In genomic region chr17:57290671-57291055, GRCm38 (mm10) we compare ENCODE assay signal across 13 mouse cellular contexts. TPM values are rescaled to one million over a fixed set of nuclear protein-coding genes. Genes with fewer than 3 reads are reported as not detected.
DNase-seq lines count a peak whose midpoint lies in the region; ATAC-seq and TF ChIP-seq lines count a peak whose summit lies in the region.
"Had no signal": no experiment of that assay in that cellular context is flagged by ENCODE, and none has a peak within 500 bp of the region (broad histone marks: within the 10 kb centered on the region; RNA-seq: fewer than 3 reads in every experiment).

No protein-coding gene starts in this region.

- no peak for TF ChIP-seq CTCF in stomach, postnatal 0 days (IDR thresholded peaks at IDR 0.05; ENCODE audit: low read depth)
- TF ChIP-seq CTCF in liver, embryonic 14.5 days (IDR thresholded peaks at IDR 0.05; ENCODE audit: low read depth), result no peak

- DNase-seq in heart, adult 8-10 months (ENCODE audit: low spot score), result no peak
- no peak for DNase-seq in stomach, postnatal 0 days (ENCODE audit: low spot score)
- DNase-seq in liver, embryonic 14.5 days (ENCODE audit: low read depth in 3 of 3, low spot score in 3 of 3), result peak in 1 of 3 experiments; percentile 38
- peak; percentile 73 for DNase-seq in splenic B cell, adult 2 months (ENCODE audit: low read depth, low spot score)
- DNase-seq in layer of hippocampus, postnatal 36 days, result no peak
- no peak for DNase-seq in thymus, postnatal 0 days (ENCODE audit: low spot score)
- DNase-seq: cerebellum, adult 18-20 months; kidney, postnatal 14 days had no signal

- WGBS in heart, embryonic 13.5 days, result 54% methylated on average over 7 of the region's 7 CpGs
- 81% methylated on average over 7 of the region's 7 CpGs for WGBS in stomach, embryonic 16.5 days
- WGBS in stomach, postnatal 0 days, result 78% methylated on average over 7 of the region's 7 CpGs
- WGBS in liver, embryonic 14.5 days (ENCODE audit: insufficient replicate concordance), result 14% methylated on average over 7 of the region's 7 CpGs

- H3K4me3 ChIP-seq in heart, embryonic 13.5 days, result no peak overlapping the region
- H3K4me3 ChIP-seq in stomach, embryonic 16.5 days (replicated peaks; ENCODE audit: low read length), result no peak overlapping the region
- H3K4me3 ChIP-seq in stomach, postnatal 0 days (ENCODE audit: low read depth, low read length), result no peak overlapping the region
- H3K4me3 ChIP-seq in liver, embryonic 14.5 days (ENCODE audit: insufficient read depth in 1 of 2, low read depth in 2 of 2, low read length in 2 of 2), result no peak overlapping the region
- H3K4me3 ChIP-seq: hindbrain, embryonic 12.5 days; midbrain, embryonic 15.5 days; stomach, embryonic 15.5 days had no signal

- no peaks in the 10 kb centered on the region for H3K27me3 ChIP-seq in heart, embryonic 13.5 days (replicated peaks)
- H3K27me3 ChIP-seq in stomach, embryonic 16.5 days (ENCODE audit: control insufficient read depth, insufficient read depth, low read length), result no peaks in the 10 kb centered on the region
- no peaks in the 10 kb centered on the region for H3K27me3 ChIP-seq in stomach, postnatal 0 days (ENCODE audit: control insufficient read depth, insufficient read depth, low read length)
- no peaks in the 10 kb centered on the region for H3K27me3 ChIP-seq in liver, embryonic 14.5 days (ENCODE audit: control insufficient read depth, insufficient read depth, low read length)
- H3K27me3 ChIP-seq in splenic B cell, adult 2 months (ENCODE audit: control insufficient read depth, insufficient read depth, low read length, poor library complexity, severe bottlenecking), result no peaks in the 10 kb centered on the region
- H3K27me3 ChIP-seq: hindbrain, embryonic 12.5 days; midbrain, embryonic 15.5 days; stomach, embryonic 15.5 days had no signal

- TF ChIP-seq EP300 in stomach, postnatal 0 days (optimal IDR thresholded peaks at IDR 0.05), result no peak
- no peak for TF ChIP-seq EP300 in liver, embryonic 14.5 days (IDR thresholded peaks at IDR 0.05; ENCODE audit: low read depth)

- no peaks in the 10 kb centered on the region for H3K9me3 ChIP-seq in heart, embryonic 13.5 days
- 0 out of 2 replicates have a peak, but pooled peaks cover 5% of the 10 kb centered on the region for H3K9me3 ChIP-seq in stomach, embryonic 16.5 days (replicated peaks; ENCODE audit: control insufficient read depth, low read length)
- H3K9me3 ChIP-seq in stomach, postnatal 0 days (ENCODE audit: control insufficient read depth, low read length), result no peaks in the 10 kb centered on the region
- H3K9me3 ChIP-seq in liver, embryonic 14.5 days (ENCODE audit: control insufficient read depth, low read length), result no peaks in the 10 kb centered on the region
- H3K9me3 ChIP-seq: hindbrain, embryonic 12.5 days; midbrain, embryonic 15.5 days; stomach, embryonic 15.5 days had no signal

- peak overlapping the region; percentile 68 for H3K27ac ChIP-seq in heart, embryonic 13.5 days (replicated peaks)
- 0 out of 2 replicates have a peak overlapping the region, but pooled peaks have one; percentile 8 for H3K27ac ChIP-seq in stomach, embryonic 16.5 days (ENCODE audit: low read length)
- no peak overlapping the region for H3K27ac ChIP-seq in stomach, postnatal 0 days (replicated peaks)
- no peak overlapping the region for H3K27ac ChIP-seq in liver, embryonic 14.5 days
- H3K27ac ChIP-seq: hindbrain, embryonic 12.5 days; midbrain, embryonic 15.5 days; stomach, embryonic 15.5 days had no signal

- H3K4me2 ChIP-seq in heart, embryonic 13.5 days, result no peak overlapping the region
- H3K4me2 ChIP-seq in stomach, embryonic 16.5 days (ENCODE audit: low read depth, low read length), result no peak overlapping the region
- H3K4me2 ChIP-seq in stomach, postnatal 0 days (replicated peaks; ENCODE audit: low read depth), result no peak overlapping the region
- H3K4me2 ChIP-seq in liver, embryonic 14.5 days (ENCODE audit: low read depth), result peak overlapping the region; percentile 1; the same call in 1 of the 2 replicates
- H3K4me2 ChIP-seq: hindbrain, embryonic 12.5 days; midbrain, embryonic 15.5 days; stomach, embryonic 15.5 days had no signal

- H3K36me3 ChIP-seq in heart, embryonic 13.5 days, result no peaks in the 10 kb centered on the region
- H3K36me3 ChIP-seq in stomach, embryonic 16.5 days (ENCODE audit: control insufficient read depth, insufficient read depth, low read length), result no peaks in the 10 kb centered on the region
- no peaks in the 10 kb centered on the region for H3K36me3 ChIP-seq in stomach, postnatal 0 days (ENCODE audit: control insufficient read depth, insufficient read depth, low read length)
- no peaks in the 10 kb centered on the region for H3K36me3 ChIP-seq in liver, embryonic 14.5 days (replicated peaks; ENCODE audit: control insufficient read depth, insufficient read depth, low read depth)
- peaks cover 4% of the 10 kb centered on the region for H3K36me3 ChIP-seq in splenic B cell, adult 2 months (ENCODE audit: control insufficient read depth, insufficient read depth, low read length, poor library complexity, severe bottlenecking)
- H3K36me3 ChIP-seq: hindbrain, embryonic 12.5 days; midbrain, embryonic 15.5 days; stomach, embryonic 15.5 days had no signal

- peaks cover 2% of the 10 kb centered on the region for H3K4me1 ChIP-seq in heart, embryonic 13.5 days
- H3K4me1 ChIP-seq in stomach, embryonic 16.5 days (ENCODE audit: control insufficient read depth, insufficient read depth, low read length), result no peaks in the 10 kb centered on the region
- no peaks in the 10 kb centered on the region for H3K4me1 ChIP-seq in stomach, postnatal 0 days (replicated peaks; ENCODE audit: control insufficient read depth, insufficient read depth)
- peaks cover 0 to 9% of the 10 kb centered on the region in 2 experiments; a peak in 2 of 4 replicates for H3K4me1 ChIP-seq in liver, embryonic 14.5 days (replicated peaks; ENCODE audit: control insufficient read depth in 2 of 2, insufficient read depth in 2 of 2, low read length in 1 of 2)
- H3K4me1 ChIP-seq: hindbrain, embryonic 12.5 days; midbrain, embryonic 15.5 days; stomach, embryonic 15.5 days had no signal

- no peak overlapping the region for H3K9ac ChIP-seq in heart, embryonic 13.5 days
- no peak overlapping the region for H3K9ac ChIP-seq in stomach, embryonic 16.5 days (ENCODE audit: low read length)
- H3K9ac ChIP-seq in stomach, postnatal 0 days (ENCODE audit: low read length), result no peak overlapping the region
- no peak overlapping the region for H3K9ac ChIP-seq in liver, embryonic 14.5 days (replicated peaks)
- H3K9ac ChIP-seq: hindbrain, embryonic 12.5 days; midbrain, embryonic 15.5 days; stomach, embryonic 15.5 days had no signal

- ATAC-seq in heart, embryonic 13.5 days (ENCODE audit: extremely low read depth, insufficient number of reproducible peaks, low FRiP score, low TSS enrichment), result no peak
- ATAC-seq in stomach, embryonic 16.5 days (ENCODE audit: insufficient read depth, low FRiP score), result no peak
- ATAC-seq in stomach, postnatal 0 days (ENCODE audit: low FRiP score, low TSS enrichment), result no peak
- peak; percentile 34 for ATAC-seq in liver, embryonic 14.5 days (ENCODE audit: insufficient read depth)
- ATAC-seq: midbrain, embryonic 15.5 days had no signal

RNA-seq across cellular contexts. Expression of gene Vav1, which starts 11.8 kb away (rescaled TPM):
- 1.8 and 2.4 TPM in 2 replicates for polyA plus RNA-seq in heart, embryonic 13.5 days (2015; fragmentation: Nextera tagmentation; extraction: Ambion mirVana)
- total RNA-seq in heart, adult 8-10 months (2022), result 1 to 10 TPM; 1.1 to 1.9 (median 1.4) TPM
- 3.9 and 5.8 TPM in 2 replicates for polyA plus RNA-seq in stomach, embryonic 16.5 days (2015; fragmentation: Nextera tagmentation; extraction: Ambion mirVana)
- polyA plus RNA-seq in stomach, postnatal 0 days (2015; fragmentation: Nextera tagmentation; extraction: Ambion mirVana), result 1.4 and 1.6 TPM in 2 replicates
- 4.6 and 6.9 TPM in 2 replicates for polyA plus RNA-seq in liver, embryonic 14.5 days (2012; rRNA removed)
- 10.7 and 11.0 TPM in 2 replicates for polyA plus RNA-seq in liver, embryonic 14.5 days (2014; fragmentation: Nextera tagmentation; extraction: Ambion mirVana)
- 1 to 10 TPM; 3.0 to 3.7 TPM for total RNA-seq in layer of hippocampus, postnatal 36 days (2021)
- 131 and 133 TPM in 2 replicates for polyA plus RNA-seq in thymus, postnatal 0 days (2015; fragmentation: Nextera tagmentation; extraction: Ambion mirVana)

RNA-seq across cellular contexts. Expression of gene Trip10, which starts 41.4 kb away (rescaled TPM):
- polyA plus RNA-seq in heart, embryonic 13.5 days (2015; fragmentation: Nextera tagmentation; extraction: Ambion mirVana), result 35.2 and 39.7 TPM in 2 replicates
- 100 to 1,000 TPM; 117 to 154 (median 134) TPM for total RNA-seq in heart, adult 8-10 months (2022)
- 45.4 and 46.9 TPM in 2 replicates for polyA plus RNA-seq in stomach, embryonic 16.5 days (2015; fragmentation: Nextera tagmentation; extraction: Ambion mirVana)
- 27.5 and 29.9 TPM in 2 replicates for polyA plus RNA-seq in stomach, postnatal 0 days (2015; fragmentation: Nextera tagmentation; extraction: Ambion mirVana)
- polyA plus RNA-seq in liver, embryonic 14.5 days (2012; rRNA removed), result 4.4 and 6.6 TPM in 2 replicates
- polyA plus RNA-seq in liver, embryonic 14.5 days (2014; fragmentation: Nextera tagmentation; extraction: Ambion mirVana), result 5.5 and 6.0 TPM in 2 replicates
- total RNA-seq in layer of hippocampus, postnatal 36 days (2021), result 1 to 10 TPM; 7.9 to 8.2 TPM
- 15.7 and 18.2 TPM in 2 replicates for polyA plus RNA-seq in thymus, postnatal 0 days (2015; fragmentation: Nextera tagmentation; extraction: Ambion mirVana)

RNA-seq across cellular contexts. Expression of gene Gpr108, which starts 42.4 kb away (rescaled TPM):
- 25.5 and 26.4 TPM in 2 replicates for polyA plus RNA-seq in heart, embryonic 13.5 days (2015; fragmentation: Nextera tagmentation; extraction: Ambion mirVana)
- 10 to 100 TPM; 29.1 to 35.0 (median 31.0) TPM for total RNA-seq in heart, adult 8-10 months (2022)
- 50.0 and 52.0 TPM in 2 replicates for polyA plus RNA-seq in stomach, embryonic 16.5 days (2015; fragmentation: Nextera tagmentation; extraction: Ambion mirVana)
- polyA plus RNA-seq in stomach, postnatal 0 days (2015; fragmentation: Nextera tagmentation; extraction: Ambion mirVana), result 48.0 and 52.4 TPM in 2 replicates
- polyA plus RNA-seq in liver, embryonic 14.5 days (2012; rRNA removed), result 7.6 and 8.5 TPM in 2 replicates
- polyA plus RNA-seq in liver, embryonic 14.5 days (2014; fragmentation: Nextera tagmentation; extraction: Ambion mirVana), result 12.0 and 12.8 TPM in 2 replicates
- total RNA-seq in layer of hippocampus, postnatal 36 days (2021), result 10 to 100 TPM; 23.6 to 25.4 TPM
- polyA plus RNA-seq in thymus, postnatal 0 days (2015; fragmentation: Nextera tagmentation; extraction: Ambion mirVana), result 37.3 and 40.0 TPM in 2 replicates

Comparison
In these comparisons a context has a peak if more than half of its experiments do, and no peak if none do; other contexts are left out.
1. H3K27ac ChIP-seq: peak in heart, embryonic 13.5 days (single experiment) and stomach, embryonic 16.5 days (single experiment); none in stomach, postnatal 0 days (single experiment) and liver, embryonic 14.5 days (single experiment).
2. RNA of gene Vav1, which starts 11.8 kb away (polyA plus RNA-seq): 131 to 133 TPM in thymus, postnatal 0 days; 4.6 to 11.0 TPM in liver, embryonic 14.5 days, 3.9 to 5.8 TPM in stomach, embryonic 16.5 days, 1.8 to 2.4 TPM in heart, embryonic 13.5 days and 1.4 to 1.6 TPM in stomach, postnatal 0 days; every median in the first group is over 10 times any median in the second.